Mouse (Mus musculus) kidney, adult 2 months (tissue): ENCODE measurements at regions not wholly inside any gene's neighbourhood (a gene's known extent, or its start where the extent isn't known, plus 50 kb on each side); places are given as distances from the start of the nearest gene placed in this dataset.

Experiments
- CTCF ChIP-seq: fragments of 200-500 bp; conservative IDR thresholded peaks from 2 replicates; pipeline ENCODE4 v1.5.1; 2011; ENCODE audit warnings: low read depth, mild to moderate bottlenecking, control low read depth, low read length, moderate library complexity, mixed read lengths; ENCODE audit not compliant: insufficient read depth, insufficient read length
- POLR2A ChIP-seq: fragments of 200-500 bp; IDR thresholded peaks from one replicate; pipeline ENCODE4 v1.6.1; 2011; ENCODE audit warnings: low read depth, low read length, control low read depth

DNA sequence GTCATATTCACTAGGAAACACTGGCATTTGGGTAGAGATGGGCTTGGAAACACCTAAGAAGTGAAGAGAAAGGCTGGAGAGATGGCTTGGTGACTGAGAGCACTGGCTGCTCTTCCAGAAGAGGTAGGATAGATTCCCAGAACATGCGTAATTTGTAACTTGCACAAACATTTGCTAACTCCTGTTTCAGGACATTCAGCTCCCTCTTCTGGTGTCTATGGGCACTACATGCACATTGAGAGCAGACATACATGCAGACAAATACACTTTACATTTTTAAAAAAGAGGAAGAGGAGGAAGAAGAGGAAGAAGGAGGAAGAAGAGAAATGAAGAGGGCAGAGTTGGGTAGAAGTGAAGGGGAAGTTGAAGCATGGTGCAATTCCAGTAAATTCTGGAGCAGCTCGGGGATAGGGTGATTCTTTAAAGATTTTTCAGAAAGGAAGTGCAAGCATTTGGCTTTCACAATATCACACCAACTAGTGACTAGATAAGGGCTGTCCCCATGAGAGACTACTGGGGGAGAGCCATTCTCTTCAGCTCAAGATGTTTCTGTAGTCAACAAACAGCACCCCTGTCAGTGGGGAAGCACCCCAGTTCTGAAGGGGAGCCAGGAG is 193.0 kb downstream of the Zfp462 start:
- TF ChIP-seq CTCF: no peak
- no peak for TF ChIP-seq POLR2A
